Mouse (Mus musculus) retina, embryonic 14.5 days (tissue): ENCODE data around the gene Gm9.
"Not testable (repeated sequence)": the region's sequence is repeated elsewhere in the genome, so short reads cannot be mapped to it uniquely, and the experiment has no call there.

Source experiments
- DNase-seq: peaks from one replicate; pipeline ENCODE4 v3.0.0-alpha.2; 2015; ENCODE audit warnings: low spot score

Gm9 gene

DNA sequence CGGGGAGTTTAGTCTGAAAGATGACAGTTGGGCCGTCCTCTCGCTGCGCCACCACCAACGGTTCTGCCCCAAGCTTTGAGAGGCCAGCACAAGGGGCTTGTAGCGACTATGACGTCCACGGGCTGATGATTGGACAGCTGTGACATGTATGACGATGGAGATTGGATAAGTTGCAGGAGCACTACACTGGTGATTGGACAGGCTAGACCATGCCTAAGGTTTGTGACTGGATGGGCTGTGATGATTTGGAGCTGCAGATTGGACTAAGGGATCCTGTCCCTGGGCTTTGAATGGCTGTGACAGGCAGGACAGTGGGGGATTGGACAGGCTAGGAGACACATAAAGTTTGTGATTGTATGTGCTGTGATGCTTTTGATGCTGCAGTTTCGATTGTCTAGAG lies at the start of gene Gm9:
Gene Gm9 (minus strand): TSS at position 101 of the 400 bp plus-strand sequence.
- no peak for DNase-seq

DNA sequence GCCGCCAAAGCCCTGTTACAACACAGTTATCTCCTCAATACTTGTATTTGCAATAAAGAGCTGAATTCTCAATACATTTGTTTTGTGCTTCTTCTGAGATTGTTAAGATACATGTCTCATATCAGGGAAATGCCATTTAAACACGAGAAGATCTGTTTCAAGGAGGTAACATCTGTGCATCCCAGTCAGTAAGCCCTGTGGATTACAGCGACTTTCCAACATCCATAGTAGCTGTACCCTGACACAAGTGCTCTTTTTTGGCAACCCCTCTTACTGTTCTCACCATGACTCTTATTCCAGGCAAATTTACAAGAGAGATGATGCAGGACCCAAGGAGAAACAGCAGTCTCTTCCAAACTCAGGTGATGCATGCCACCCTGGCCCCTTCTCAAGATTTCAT lies 38.8 kb upstream of the Gm9 start, which contains the start of gene Rhox3a:
Gene Rhox3a (plus strand): TSS at position 301 of the 400 bp plus-strand sequence.
- DNase-seq = not testable (repeated sequence)

DNA sequence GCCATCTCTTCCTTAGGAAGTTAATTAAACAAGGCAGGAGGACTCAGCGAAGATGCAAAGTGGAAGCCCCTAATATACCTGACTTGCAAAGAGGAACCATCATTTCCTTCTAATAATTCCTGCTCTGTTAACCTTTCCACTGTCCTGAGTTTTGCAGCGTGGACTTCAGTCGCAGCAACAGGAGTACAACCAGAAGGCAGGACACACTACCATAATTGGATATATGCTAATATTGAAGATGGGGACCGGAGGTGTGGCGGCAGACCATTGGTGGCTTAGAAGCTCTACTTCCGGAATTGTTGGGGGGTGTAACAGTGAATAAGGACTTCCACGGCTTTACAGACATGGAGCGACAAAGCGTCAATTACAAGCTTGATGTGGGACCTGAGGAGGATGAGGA lies 33.8 kb upstream of the Gm9 start, which contains the start of gene Rhox2a:
Gene Rhox2a (plus strand): TSS at position 301 of the 400 bp plus-strand sequence.
- not testable (repeated sequence) for DNase-seq

GRCm38 (mm10) chrX:37222158-37222557 lies 11.3 kb upstream of the Gm9 start, which contains the start of gene Rhox1:
TSS of gene Rhox1 (minus strand) at chrX:37222258.
- not testable (repeated sequence) for DNase-seq

- DNase-seq = no peak
Observed at GRCm38 (mm10) chrX:37198676-37199075, 12.2 kb downstream of the Gm9 start.

DNA sequence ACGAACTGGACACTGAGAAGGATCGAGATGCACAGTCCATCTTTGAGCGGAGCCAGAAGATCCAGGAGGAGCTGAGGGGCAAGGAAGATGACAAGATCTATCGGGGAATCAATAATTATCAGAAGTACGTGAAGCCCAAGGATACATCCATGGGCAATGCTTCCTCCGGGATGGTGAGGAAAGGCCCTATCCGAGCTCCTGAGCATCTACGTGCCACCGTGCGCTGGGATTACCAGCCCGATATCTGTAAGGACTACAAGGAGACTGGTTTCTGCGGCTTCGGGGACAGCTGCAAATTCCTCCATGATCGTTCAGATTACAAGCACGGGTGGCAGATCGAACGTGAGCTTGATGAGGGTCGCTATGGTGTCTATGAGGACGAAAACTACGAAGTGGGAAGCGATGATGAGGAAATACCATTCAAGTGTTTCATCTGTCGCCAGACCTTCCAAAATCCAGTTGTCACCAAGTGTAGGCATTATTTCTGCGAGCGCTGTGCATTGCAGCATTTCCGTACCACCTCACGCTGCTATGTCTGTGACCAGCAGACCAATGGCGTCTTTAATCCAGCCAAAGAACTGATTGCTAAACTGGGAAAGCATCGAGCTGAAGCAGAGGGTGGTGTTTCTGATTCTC lies 19.0 kb downstream of the Gm9 start:
- DNase-seq = peak; percentile 24

DNA sequence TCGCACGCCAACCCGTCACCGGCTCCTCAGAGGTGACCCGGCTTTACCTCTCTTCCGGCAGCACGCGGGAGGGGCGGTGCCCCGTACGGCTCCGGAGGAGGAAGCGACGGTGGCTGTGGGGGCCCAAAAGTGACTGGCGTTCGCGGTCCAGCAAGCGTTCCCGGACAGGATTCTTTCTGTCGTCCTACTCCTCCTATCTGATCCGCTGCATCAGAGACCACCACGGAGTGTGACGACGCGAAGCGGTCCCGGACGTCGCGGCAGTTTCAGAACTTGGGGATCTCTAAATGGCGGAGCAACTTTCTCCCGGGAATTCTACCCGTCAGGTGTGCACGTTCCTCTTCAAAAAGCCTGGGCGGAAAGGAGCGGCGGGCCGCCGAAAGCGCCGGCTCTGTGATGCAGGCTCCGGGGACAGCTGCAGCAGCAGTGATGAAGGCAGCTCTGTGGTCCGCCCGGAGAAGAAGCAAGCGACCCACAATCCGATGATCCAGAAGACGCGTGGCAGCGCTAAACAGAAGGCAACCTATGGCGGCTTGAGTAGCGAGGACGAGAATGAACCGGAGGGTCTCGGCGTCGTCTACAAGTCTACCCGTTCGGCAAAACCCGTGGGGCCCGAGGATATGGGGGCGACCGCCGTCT lies 19.6 kb downstream of the Gm9 start, which contains the start of the genes Ndufa1 and Rnf113a1:
Gene Ndufa1 (minus strand): TSS at position 59 of the 639 bp plus-strand sequence.
Gene Rnf113a1 (plus strand): TSS at position 141 of the 639 bp plus-strand sequence.
- DNase-seq = peak; percentile 80

DNA sequence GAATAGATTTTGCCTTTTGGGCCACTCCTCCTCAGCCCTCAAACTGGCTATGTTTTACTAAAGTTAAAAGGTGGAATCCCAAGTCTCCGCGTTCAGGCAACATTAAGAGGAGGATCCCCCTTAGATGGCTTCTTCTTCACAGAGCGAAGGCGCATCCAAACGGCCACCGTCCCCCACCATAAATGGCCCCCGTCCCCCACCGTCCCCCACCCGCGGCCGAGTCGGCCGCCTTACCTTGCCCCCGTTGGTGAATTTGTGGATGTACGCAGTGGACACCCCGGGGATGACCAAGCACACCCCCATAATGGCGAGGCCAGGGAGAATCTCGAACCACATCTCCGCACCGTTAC lies 20.1 kb downstream of the Gm9 start:
- no peak for DNase-seq

- DNase-seq = not testable (repeated sequence)
Observed at GRCm38 (mm10) chrX:37184401-37184800, 26.4 kb downstream of the Gm9 start.

GRCm38 (mm10) chrX:37168742-37169141 lies 42.1 kb downstream of the Gm9 start, which contains the start of gene Akap14:
TSS of gene Akap14 (minus strand) at chrX:37168842.
- no peak for DNase-seq

DNA sequence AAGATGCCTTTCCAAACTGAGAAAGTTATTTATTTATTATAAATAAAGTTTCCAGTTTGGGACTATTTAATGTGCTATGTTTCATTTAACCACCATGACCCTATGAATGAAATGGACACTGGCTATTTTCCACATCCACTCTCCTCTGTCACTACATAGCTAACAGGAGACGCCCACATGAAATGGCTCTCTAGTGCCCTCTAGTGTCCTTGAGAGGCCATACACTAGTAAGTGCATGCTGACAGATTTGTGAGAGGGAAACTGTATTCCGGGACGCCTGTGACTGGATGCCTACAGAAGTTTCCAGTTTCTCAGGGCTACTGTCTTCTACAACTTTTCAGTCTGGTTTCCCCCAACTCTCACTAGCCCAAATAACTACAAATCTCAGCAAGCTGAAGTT lies 43.8 kb downstream of the Gm9 start:
- DNase-seq = peak; percentile 67

DNA sequence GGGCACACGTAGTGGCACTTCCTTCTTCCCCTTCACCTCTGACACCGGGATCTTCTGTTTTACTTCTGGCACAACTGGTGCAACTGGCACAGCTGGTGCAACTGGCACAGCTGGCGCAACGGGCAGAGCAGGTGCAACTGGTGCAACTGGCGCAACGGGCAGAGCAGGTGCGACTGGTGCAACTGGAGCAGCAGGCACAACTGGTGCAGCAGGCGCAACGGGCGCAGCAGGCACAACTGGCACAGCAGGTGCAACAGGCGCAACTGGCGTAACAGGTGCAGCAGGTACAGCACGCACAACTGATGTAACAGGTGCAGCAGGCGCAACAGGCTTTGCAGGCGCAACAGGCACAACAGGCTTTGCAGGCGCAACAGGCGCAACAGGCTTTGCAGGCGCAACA lies 47.7 kb downstream of the Gm9 start:
- no peak for DNase-seq

GRCm38 (mm10) chrX:37161169-37161568 lies 49.7 kb downstream of the Gm9 start:
- DNase-seq = no peak
